Mouse (Mus musculus): ENCODE data around the gene Foxp3.

DNA sequence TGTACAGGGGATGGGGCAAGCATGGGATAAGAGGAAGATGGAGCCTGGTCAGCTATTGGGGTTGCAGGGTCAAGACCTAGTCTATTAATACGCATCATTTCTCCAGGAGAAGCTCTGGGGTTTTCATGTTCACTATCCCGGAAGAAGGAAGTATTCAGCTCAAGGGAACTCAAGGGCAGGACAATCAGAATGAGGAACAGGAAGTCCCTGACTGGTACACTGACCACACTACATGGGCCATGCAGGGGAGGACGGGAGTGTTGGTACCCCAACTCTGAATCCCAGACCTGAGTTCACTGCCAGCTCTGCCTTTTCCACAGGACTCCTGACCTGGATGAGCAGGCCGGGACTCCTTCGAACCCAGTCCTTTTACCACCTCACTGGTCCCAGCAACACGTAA is 59.1 kb downstream of the Foxp3 start:
- no peak for TF ChIP-seq CTCF (IDR thresholded peaks at IDR 0.05; ENCODE audit: low read depth)
- no peak for TF ChIP-seq EP300 (IDR thresholded peaks at IDR 0.05; ENCODE audit: low read depth)
